Mouse (Mus musculus) hindbrain, embryonic 10.5 days (tissue): ENCODE data around the gene Eif4enif1. TPM values are rescaled to one million over a fixed set of nuclear protein-coding genes. Genes with fewer than 3 reads are reported as not detected.

Experiments
- DNase-seq: peaks from one replicate; pipeline ENCODE4 v3.0.0-alpha.2; 2017; ENCODE audit warnings: low spot score
- H3K27ac ChIP-seq: fragments of 300-500 bp; sonication (generic); 2 replicates; pipeline ENCODE4 v1.5.1; 2016; ENCODE audit warnings: mild to moderate bottlenecking, moderate library complexity
- H3K27me3 ChIP-seq: fragments of 300-500 bp; sonication (generic); 2 replicates; pipeline ENCODE4 v1.6.1; 2016; ENCODE audit warnings: mild to moderate bottlenecking; ENCODE audit not compliant: poor library complexity, insufficient read depth, severe bottlenecking
- H3K36me3 ChIP-seq: fragments of 300-500 bp; sonication (generic); 2 replicates; pipeline ENCODE4 v1.6.1; 2016; ENCODE audit warnings: mild to moderate bottlenecking, moderate library complexity
- H3K4me1 ChIP-seq: fragments of 300-500 bp; sonication (generic); replicated peaks from 2 replicates; pipeline ENCODE4 v1.6.1; 2016; ENCODE audit warnings: mild to moderate bottlenecking
- H3K4me3 ChIP-seq: fragments of 300-500 bp; sonication (generic); 2 replicates; pipeline ENCODE4 v1.5.1; 2016; ENCODE audit warnings: mild to moderate bottlenecking, moderate library complexity
- H3K9me3 ChIP-seq: fragments of 300-500 bp; sonication (generic); 2 replicates; pipeline ENCODE4 v1.6.1; 2016; ENCODE audit warnings: mild to moderate bottlenecking, moderate library complexity
- WGBS: fragments of 180-500 bp; shearing (Covaris S2); methylation state at CpG from one replicate; pipeline ENCODE4 v1.1.7; 2016; 5-methylcytosine and 5-hydroxymethylcytosine counted together
- polyA plus RNA-seq: library from polyadenylated mRNA; unstranded; fragments of >200 nt; fragmentation: Nextera tagmentation; extraction: Ambion mirVana; gene quantifications from 2 replicates; pipeline ENCODE4 v1.2.1, GENCODE M21; 2016

Gene Eif4enif1
- polyA plus RNA-seq, 1 experiment from 2014 or later: 48.4 TPM

DNA sequence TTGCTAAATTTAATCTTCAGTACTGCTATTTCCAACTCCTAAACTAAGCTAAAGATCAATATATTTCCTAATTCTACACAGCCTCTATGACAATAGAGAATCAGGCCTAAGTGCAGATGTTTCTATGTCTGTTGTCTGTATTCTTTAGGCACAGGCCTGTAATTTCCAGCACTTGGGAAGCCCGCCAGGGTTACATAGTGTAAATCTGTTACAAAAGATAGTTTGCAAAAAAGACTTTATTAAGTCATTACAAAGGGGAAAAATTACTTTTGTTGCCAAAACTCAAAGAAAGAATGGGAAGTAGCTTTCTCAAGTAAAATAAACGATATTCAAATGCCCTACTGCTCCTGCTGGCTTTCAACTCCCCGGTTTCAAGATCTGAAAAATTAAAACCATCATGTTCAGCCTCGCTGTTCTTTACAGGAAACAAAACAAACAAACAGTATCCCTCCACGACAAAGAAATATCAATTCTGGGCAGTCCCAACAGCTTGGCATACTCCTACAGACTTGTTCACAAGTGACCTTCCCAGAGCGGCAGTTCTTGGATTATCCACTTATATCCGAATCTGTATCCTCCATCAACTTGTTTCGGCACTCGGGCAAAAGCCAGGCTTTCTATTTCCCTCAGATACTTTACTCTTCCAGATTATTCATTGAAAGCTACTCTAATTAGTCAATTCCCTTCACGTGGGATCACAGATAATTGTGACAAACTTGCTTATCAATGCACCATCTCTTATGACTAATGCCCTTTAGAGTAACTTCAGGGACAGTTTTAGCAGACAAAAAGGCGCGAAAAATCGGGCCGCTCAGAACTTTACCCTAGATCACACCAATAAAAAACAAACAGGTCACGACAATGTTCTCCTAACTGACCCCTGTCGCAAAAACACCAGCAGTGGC is 614 bp upstream of the Eif4enif1 start:
- Histone ChIP-seq H3K36me3 (peaks cover 24% of the 10 kb centered on the region), H3K4me3 (peak overlapping the region; percentile 51), H3K27ac (peak overlapping the region; percentile 86), H3K4me1 (peaks cover 9% of the 10 kb centered on the region), H3K27me3 (no peaks in the 10 kb centered on the region), H3K9me3 (no peaks in the 10 kb centered on the region)
- 9% methylated on average over 16 of the region's 16 CpGs for WGBS
- no peak for DNase-seq

- Histone ChIP-seq H3K9me3 (no peaks in the 10 kb centered on the region), H3K4me1 (peaks cover 9% of the 10 kb centered on the region), H3K27me3 (no peaks in the 10 kb centered on the region), H3K4me3 (peak overlapping the region; percentile 51), H3K27ac (peak overlapping the region; percentile 86), H3K36me3 (peaks cover 37% of the 10 kb centered on the region)
- WGBS: under 1% methylated on average over 57 of the region's 57 CpGs
- DNase-seq: peak; percentile 72
These were observed 719 bp downstream of the Eif4enif1 start for GRCm38 (mm10) chr11:3202781-3203441.

DNA sequence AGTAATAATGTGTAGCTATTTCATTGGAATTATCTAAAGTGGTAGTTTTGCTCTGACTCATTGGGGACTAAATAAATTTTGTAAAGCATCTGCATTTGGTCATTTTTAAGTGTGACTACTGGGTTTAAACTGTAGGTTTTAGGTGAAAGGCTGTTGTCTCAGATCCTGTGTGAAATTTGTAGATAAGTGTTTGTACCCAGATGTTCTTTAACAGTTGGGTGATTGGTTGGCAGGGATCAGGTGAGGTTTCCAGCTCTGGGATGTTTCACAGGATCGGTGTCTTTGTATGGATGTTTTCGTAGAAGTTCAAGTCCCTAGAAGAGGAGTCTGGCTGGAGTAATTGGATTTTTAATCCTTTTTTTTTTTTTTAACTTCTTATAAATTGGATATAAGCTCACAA is 1.6 kb downstream of the Eif4enif1 start:
- Histone ChIP-seq H3K9me3 (no peaks in the 10 kb centered on the region), H3K27me3 (no peaks in the 10 kb centered on the region), H3K4me1 (peaks cover 9% of the 10 kb centered on the region), H3K27ac (no peak overlapping the region), H3K36me3 (peaks cover 46% of the 10 kb centered on the region), H3K4me3 (peak overlapping the region; percentile 51)
- DNase-seq: no peak
- 90% methylated on average over 2 of the region's 2 CpGs for WGBS

GRCm38 (mm10) chr11:3205207-3205606 is 3.0 kb downstream of the Eif4enif1 start:
- H3K4me3 ChIP-seq: no peak overlapping the region
- WGBS: 91% methylated on average over 3 of the region's 3 CpGs
- no peaks in the 10 kb centered on the region for H3K27me3 ChIP-seq
- no peaks in the 10 kb centered on the region for H3K9me3 ChIP-seq
- H3K27ac ChIP-seq: no peak overlapping the region
- no peak for DNase-seq
- H3K36me3 ChIP-seq: peaks cover 60% of the 10 kb centered on the region
- peaks cover 9% of the 10 kb centered on the region for H3K4me1 ChIP-seq

- no peaks in the 10 kb centered on the region for H3K9me3 ChIP-seq
- peaks cover 76% of the 10 kb centered on the region for H3K36me3 ChIP-seq
- H3K27ac ChIP-seq: no peak overlapping the region
- WGBS: 95% methylated on average over 3 of the region's 3 CpGs
- no peaks in the 10 kb centered on the region for H3K27me3 ChIP-seq
- peaks cover 9% of the 10 kb centered on the region for H3K4me1 ChIP-seq
- DNase-seq: no peak
- no peak overlapping the region for H3K4me3 ChIP-seq
These were observed 4.6 kb downstream of the Eif4enif1 start for GRCm38 (mm10) chr11:3206783-3207182.

DNA sequence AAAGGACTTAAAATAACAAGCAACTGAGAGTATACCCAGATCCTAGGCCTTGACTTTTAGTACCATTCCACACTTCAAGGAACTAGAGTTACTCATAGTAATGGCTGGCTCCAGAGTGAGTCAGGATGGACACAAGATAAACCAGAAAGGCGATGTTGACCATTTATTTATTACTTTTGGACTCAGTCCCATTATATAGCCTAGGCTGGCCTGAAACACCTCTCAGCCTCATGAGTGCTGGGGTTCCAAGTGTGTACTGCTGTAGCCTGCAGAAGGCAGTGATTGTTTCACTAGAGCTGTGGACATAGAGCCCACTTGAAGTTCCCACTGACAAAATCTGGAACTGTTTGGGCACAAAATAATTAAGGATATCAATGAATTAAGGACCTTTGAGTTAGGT is 10.3 kb downstream of the Eif4enif1 start:
- WGBS: 96% methylated on average over 1 of the region's 1 CpGs
- no peak overlapping the region for H3K27ac ChIP-seq
- H3K4me1 ChIP-seq: no peaks in the 10 kb centered on the region
- H3K4me3 ChIP-seq: no peak overlapping the region
- H3K36me3 ChIP-seq: peaks cover 97% of the 10 kb centered on the region
- no peaks in the 10 kb centered on the region for H3K27me3 ChIP-seq
- H3K9me3 ChIP-seq: no peaks in the 10 kb centered on the region
- no peak for DNase-seq

GRCm38 (mm10) chr11:3223105-3223504 is 20.9 kb downstream of the Eif4enif1 start:
- no peak for DNase-seq
- 87% methylated on average over 5 of the region's 5 CpGs for WGBS
- Histone ChIP-seq H3K27me3 (no peaks in the 10 kb centered on the region), H3K9me3 (no peaks in the 10 kb centered on the region), H3K4me1 (no peaks in the 10 kb centered on the region), H3K27ac (no peak overlapping the region), H3K4me3 (no peak overlapping the region), H3K36me3 (peaks cover 97% of the 10 kb centered on the region)

DNA sequence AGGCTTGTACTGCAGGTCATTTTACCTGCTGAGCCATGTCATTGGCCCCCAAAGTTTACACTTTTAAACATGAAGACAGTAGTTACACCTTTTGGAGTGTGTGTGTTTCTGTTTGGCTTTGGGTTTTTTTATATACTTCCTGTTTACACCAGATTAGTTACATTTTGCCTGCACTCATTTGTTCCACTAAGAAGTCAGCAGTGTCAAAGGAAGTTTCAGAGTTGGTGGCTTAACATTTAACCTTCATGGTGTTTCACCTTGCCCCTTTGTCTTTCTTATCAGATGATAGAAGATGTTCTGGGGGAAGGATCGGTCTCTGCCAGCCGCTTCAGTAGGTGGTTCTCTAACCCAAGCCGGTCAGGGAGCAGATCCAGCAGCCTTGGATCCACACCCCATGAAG is 24.9 kb downstream of the Eif4enif1 start:
- Histone ChIP-seq H3K9me3 (no peaks in the 10 kb centered on the region), H3K4me1 (no peaks in the 10 kb centered on the region), H3K27ac (no peak overlapping the region), H3K4me3 (no peak overlapping the region), H3K27me3 (no peaks in the 10 kb centered on the region), H3K36me3 (peaks cover 98% of the 10 kb centered on the region)
- WGBS: 98% methylated on average over 3 of the region's 3 CpGs
- DNase-seq: no peak

- Histone ChIP-seq H3K4me3 (no peak overlapping the region), H3K27me3 (no peaks in the 10 kb centered on the region), H3K27ac (no peak overlapping the region), H3K4me1 (no peaks in the 10 kb centered on the region), H3K9me3 (no peaks in the 10 kb centered on the region), H3K36me3 (peaks cover 96% of the 10 kb centered on the region)
- 95% methylated on average over 3 of the region's 3 CpGs for WGBS
- no peak for DNase-seq
These were observed 30.1 kb downstream of the Eif4enif1 start for GRCm38 (mm10) chr11:3232248-3232647.

- WGBS: 96% methylated on average over 4 of the region's 4 CpGs
- H3K4me1 ChIP-seq: no peaks in the 10 kb centered on the region
These were observed 31.5 kb downstream of the Eif4enif1 start for GRCm38 (mm10) chr11:3233704-3234103.

DNA sequence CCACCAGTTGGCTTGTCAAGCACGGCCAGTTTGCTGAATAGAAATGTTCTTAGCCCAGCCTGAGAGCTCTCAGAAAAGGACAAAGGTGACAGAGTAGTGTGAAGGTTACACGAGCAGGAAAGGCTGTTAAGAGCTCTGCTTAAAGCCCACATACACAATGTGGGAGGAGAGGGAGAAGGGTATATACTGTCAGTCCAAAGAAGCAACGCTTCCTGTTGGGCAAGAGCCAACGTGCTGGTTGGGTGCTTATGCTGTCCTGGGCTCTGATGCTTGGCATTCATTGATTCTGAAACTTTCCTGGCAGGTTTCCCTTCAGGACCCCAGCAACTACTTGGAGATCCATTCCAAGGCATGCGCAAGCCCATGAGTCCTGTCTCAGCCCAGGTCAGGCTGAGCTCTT is 33.1 kb downstream of the Eif4enif1 start:
- H3K9me3 ChIP-seq: no peaks in the 10 kb centered on the region
- H3K4me1 ChIP-seq: no peaks in the 10 kb centered on the region
- DNase-seq: no peak
- H3K36me3 ChIP-seq: peaks cover 98% of the 10 kb centered on the region
- H3K4me3 ChIP-seq: no peak overlapping the region
- WGBS: 92% methylated on average over 5 of the region's 5 CpGs
- H3K27me3 ChIP-seq: no peaks in the 10 kb centered on the region
- H3K27ac ChIP-seq: no peak overlapping the region

More at GRCm38 (mm10) chr11:3233704-3234103, 31.5 kb downstream of the Eif4enif1 start:
- Histone ChIP-seq H3K9me3 (no peaks in the 10 kb centered on the region), H3K27me3 (no peaks in the 10 kb centered on the region), H3K4me3 (no peak overlapping the region), H3K27ac (no peak overlapping the region), H3K36me3 (peaks cover 98% of the 10 kb centered on the region)
- no peak for DNase-seq

DNA sequence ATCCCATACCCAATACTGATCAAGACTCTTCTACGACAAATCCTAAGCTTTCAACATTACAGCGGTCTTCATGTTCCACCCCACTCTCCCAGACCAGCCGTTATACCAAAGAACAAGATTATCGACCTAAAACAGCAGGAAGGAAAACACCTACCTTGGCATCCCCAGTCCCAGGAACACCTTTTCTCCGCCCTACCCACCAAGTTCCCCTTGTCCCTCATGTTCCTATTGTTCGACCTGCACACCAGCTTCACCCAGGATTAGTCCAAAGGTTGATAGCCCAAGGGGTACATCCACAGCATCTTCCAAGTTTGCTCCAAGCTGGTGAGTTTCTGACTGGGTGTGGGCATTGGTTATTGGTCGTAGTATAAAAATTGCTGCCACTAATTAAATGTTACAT is 40.2 kb downstream of the Eif4enif1 start:
- 95% methylated on average over 7 of the region's 7 CpGs for WGBS
- Histone ChIP-seq H3K9me3 (0 out of 2 replicates have a peak, but pooled peaks cover 5% of the 10 kb centered on the region), H3K4me1 (no peaks in the 10 kb centered on the region), H3K27ac (no peak overlapping the region), H3K36me3 (peaks cover 100% of the 10 kb centered on the region), H3K4me3 (no peak overlapping the region), H3K27me3 (no peaks in the 10 kb centered on the region)
- DNase-seq: no peak

GRCm38 (mm10) chr11:3243771-3244170 is 41.6 kb downstream of the Eif4enif1 start:
- WGBS: 85% methylated on average over 4 of the region's 4 CpGs
- H3K9me3 ChIP-seq: 0 out of 2 replicates have a peak, but pooled peaks cover 5% of the 10 kb centered on the region
- no peak overlapping the region for H3K27ac ChIP-seq
- H3K36me3 ChIP-seq: peaks cover 100% of the 10 kb centered on the region
- no peaks in the 10 kb centered on the region for H3K27me3 ChIP-seq
- no peaks in the 10 kb centered on the region for H3K4me1 ChIP-seq
- no peak for DNase-seq
- H3K4me3 ChIP-seq: no peak overlapping the region
